Mouse (Mus musculus): Measurements from ENCODE around the gene Gm21974. TPM values are rescaled to one million over a fixed set of nuclear protein-coding genes. Genes with fewer than 3 reads are reported as not detected.

Gm21974 gene
- total RNA-seq, 1 experiment from 2014 or later, result not detected

- ATAC-seq (replicated peaks in 1 of 2; ENCODE audit: insufficient read depth in 1 of 2, low FRiP score in 2 of 2, low TSS enrichment in 1 of 2, low read depth in 1 of 2, poor library complexity in 2 of 2, severe bottlenecking in 2 of 2), result no peak
These were observed 4.5 kb downstream of the Gm21974 start, which contains the start of gene Prss53 for GRCm38 (mm10) chr7:127890798-127891197. Gene Prss53 (minus strand): TSS chr7:127890970.

GRCm38 (mm10) chr7:127888821-127889220 lies 6.4 kb downstream of the Gm21974 start:
- ATAC-seq (replicated peaks in 1 of 2; ENCODE audit: insufficient read depth in 1 of 2, low FRiP score in 2 of 2, low TSS enrichment in 1 of 2, low read depth in 1 of 2, poor library complexity in 2 of 2, severe bottlenecking in 2 of 2), result 0 out of 4 replicates have a peak, but pooled peaks of 1 of the 2 experiments have one; percentile 18

- no peak for ATAC-seq (replicated peaks in 1 of 2; ENCODE audit: insufficient read depth in 1 of 2, low FRiP score in 2 of 2, low TSS enrichment in 1 of 2, low read depth in 1 of 2, poor library complexity in 2 of 2, severe bottlenecking in 2 of 2)
These were observed 7.5 kb downstream of the Gm21974 start for GRCm38 (mm10) chr7:127887781-127888180.

- no peak for ATAC-seq (replicated peaks in 1 of 2; ENCODE audit: insufficient read depth in 1 of 2, low FRiP score in 2 of 2, low TSS enrichment in 1 of 2, low read depth in 1 of 2, poor library complexity in 2 of 2, severe bottlenecking in 2 of 2)
These were observed 8.1 kb downstream of the Gm21974 start for GRCm38 (mm10) chr7:127887191-127887590.

GRCm38 (mm10) chr7:127886551-127886950 lies 8.7 kb downstream of the Gm21974 start:
- ATAC-seq (replicated peaks in 1 of 2; ENCODE audit: insufficient read depth in 1 of 2, low FRiP score in 2 of 2, low TSS enrichment in 1 of 2, low read depth in 1 of 2, poor library complexity in 2 of 2, severe bottlenecking in 2 of 2), result no peak

- ATAC-seq (replicated peaks in 1 of 2; ENCODE audit: insufficient read depth in 1 of 2, low FRiP score in 2 of 2, low TSS enrichment in 1 of 2, low read depth in 1 of 2, poor library complexity in 2 of 2, severe bottlenecking in 2 of 2), result no peak
These were observed 9.3 kb downstream of the Gm21974 start for GRCm38 (mm10) chr7:127885951-127886350.

- ATAC-seq (replicated peaks in 1 of 2; ENCODE audit: insufficient read depth in 1 of 2, low FRiP score in 2 of 2, low TSS enrichment in 1 of 2, low read depth in 1 of 2, poor library complexity in 2 of 2, severe bottlenecking in 2 of 2), result no peak
These were observed 14.8 kb downstream of the Gm21974 start for GRCm38 (mm10) chr7:127880431-127880830.

DNA sequence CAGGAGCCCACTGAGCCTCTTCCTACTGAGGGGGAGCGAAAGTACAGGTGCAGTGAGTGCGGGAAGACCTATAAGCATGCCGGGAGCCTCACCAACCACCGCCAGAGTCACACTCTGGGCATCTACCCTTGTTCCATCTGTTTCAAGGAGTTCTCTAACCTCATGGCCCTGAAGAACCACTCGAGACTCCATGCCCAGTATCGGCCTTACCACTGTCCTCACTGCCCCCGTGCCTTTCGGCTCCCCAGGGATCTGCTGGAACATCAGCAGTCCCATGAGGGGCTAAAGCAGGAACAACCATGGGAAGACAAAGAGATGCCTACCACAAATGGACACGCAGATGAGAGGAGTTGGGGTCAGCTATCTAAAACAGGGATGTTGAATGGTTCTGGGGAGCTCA lies 16.0 kb downstream of the Gm21974 start:
- no peak for ATAC-seq (replicated peaks in 1 of 2; ENCODE audit: insufficient read depth in 1 of 2, low FRiP score in 2 of 2, low TSS enrichment in 1 of 2, low read depth in 1 of 2, poor library complexity in 2 of 2, severe bottlenecking in 2 of 2)

- peak; percentile 35 to 65 for ATAC-seq (replicated peaks in 1 of 2; ENCODE audit: insufficient read depth in 1 of 2, low FRiP score in 2 of 2, low TSS enrichment in 1 of 2, low read depth in 1 of 2, poor library complexity in 2 of 2, severe bottlenecking in 2 of 2)
These were observed 18.5 kb downstream of the Gm21974 start, which contains the start of gene Zfp668 for GRCm38 (mm10) chr7:127876467-127877348. Gene Zfp668 (minus strand): TSS chr7:127876828.

DNA sequence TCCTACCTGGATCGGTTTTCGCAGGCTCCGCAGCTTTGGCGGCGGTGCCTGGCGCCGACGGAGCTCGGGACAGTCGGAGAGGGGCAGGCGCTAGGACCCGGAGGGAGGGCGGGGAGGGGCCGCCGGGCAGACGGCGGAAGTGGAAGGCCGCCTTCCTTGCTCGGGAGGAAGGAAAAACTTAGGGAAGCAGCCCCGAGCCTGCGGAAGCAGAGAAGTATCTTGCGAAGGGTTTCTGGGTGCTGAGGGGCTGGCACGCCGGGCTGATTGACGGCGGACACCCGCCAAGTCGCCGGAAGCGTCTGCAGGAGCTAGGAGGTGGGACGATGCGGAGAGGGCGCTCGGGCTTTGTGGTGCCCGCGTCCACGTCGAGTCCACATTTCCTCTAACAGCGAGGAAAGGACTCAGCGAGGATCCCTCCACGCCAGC lies 19.2 kb downstream of the Gm21974 start, which contains the start of gene Zfp646:
Gene Zfp646 (plus strand): TSS at position 181 of the 426 bp plus-strand sequence.
- ATAC-seq (replicated peaks in 1 of 2; ENCODE audit: insufficient read depth in 1 of 2, low FRiP score in 2 of 2, low TSS enrichment in 1 of 2, low read depth in 1 of 2, poor library complexity in 2 of 2, severe bottlenecking in 2 of 2), result peak; percentile 28 to 69

DNA sequence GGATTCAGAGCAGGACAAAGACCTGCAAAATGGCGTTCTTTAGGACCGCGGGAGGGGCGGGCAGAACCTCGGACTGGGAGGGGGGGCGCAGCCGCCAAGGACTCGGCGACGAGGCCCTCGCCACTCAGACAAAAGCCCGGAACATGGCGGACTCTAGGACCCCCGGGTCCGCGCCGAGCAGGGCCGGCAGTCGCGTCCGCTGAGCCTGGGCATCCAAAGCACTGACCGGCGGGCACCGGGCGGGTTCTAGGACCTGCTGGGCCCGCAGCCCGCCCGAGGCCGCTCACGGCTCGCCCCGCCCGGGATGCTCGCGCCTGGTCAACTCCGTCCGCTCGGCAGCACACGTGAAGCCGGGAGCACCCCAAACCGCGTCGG lies 19.6 kb downstream of the Gm21974 start:
- peak; percentile 60 to 66 for ATAC-seq (replicated peaks in 1 of 2; ENCODE audit: insufficient read depth in 1 of 2, low FRiP score in 2 of 2, low TSS enrichment in 1 of 2, low read depth in 1 of 2, poor library complexity in 2 of 2, severe bottlenecking in 2 of 2)

DNA sequence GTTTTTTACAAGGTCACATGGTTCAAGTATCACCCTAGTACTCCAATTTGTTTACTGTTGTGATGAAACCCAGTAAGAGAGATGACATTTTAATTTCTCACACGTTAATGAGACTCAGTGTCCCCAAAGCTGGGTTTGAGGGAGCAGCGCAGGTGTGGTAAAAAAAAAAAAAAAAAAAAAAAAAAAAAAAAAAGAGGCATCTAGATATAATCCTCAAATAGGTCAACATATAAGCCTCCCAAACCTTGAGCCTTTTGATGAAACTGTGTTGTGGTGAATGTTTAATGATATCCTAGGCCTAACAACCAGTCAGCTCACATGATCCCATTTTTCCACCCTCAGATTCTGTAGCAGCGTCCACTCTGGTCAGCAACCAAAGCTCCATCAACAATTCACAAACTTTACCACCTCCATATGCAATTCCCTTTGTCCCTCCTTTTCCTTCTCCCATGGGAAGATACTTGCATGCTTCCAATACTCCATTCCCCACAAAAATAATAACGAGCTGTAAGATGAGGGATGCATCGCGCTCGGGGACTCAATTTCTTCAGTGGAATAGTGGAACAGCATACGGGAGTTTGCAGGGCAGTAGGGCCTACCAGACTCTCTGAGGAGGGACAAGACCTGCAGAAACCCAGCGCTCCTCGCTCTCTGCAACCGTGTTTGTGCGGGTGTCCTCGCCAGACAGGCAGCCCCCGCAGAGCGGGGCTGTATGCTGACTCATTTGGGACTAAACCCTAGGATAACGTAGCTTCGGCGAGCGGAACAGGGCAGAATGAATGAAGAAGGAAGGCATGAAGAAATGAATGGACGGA lies 20.2 kb downstream of the Gm21974 start:
- peak in 1 of 2 experiments; percentile 22; a peak in 1 of 4 replicates for ATAC-seq (replicated peaks in 1 of 2; ENCODE audit: insufficient read depth in 1 of 2, low FRiP score in 2 of 2, low TSS enrichment in 1 of 2, low read depth in 1 of 2, poor library complexity in 2 of 2, severe bottlenecking in 2 of 2)

DNA sequence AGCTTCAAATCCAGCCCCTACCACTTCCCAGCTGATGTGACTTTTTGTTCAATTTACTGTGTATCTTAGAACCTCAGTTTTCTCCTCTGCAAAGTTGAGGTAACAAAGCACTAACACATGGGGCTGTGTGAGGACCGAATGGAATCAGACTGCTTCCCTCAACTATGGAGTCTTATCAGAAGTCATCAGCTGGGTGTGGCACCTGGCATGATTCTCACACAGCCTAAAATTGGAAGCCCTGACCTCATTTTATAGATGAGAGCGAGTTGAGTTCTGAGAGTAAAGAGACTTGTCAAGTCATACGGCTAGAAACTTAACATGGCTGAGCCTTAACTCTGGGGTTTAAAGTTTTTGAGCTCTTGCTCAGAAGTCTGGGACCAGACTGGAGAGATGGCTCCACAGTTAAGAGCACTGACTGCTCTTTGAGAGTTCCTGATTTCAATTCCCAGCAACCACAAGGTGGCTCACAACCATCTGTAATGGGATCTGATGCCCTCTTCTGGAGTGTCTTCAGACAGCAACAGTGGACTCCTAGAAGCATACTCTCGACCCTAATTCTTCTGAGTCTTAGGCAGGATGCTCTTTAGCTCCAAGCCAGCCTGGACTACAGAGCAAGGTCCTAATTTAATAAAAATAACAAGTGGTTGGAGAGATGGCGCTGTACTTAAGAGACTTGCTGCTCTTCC lies 25.0 kb downstream of the Gm21974 start:
- ATAC-seq (replicated peaks in 1 of 2; ENCODE audit: insufficient read depth in 1 of 2, low FRiP score in 2 of 2, low TSS enrichment in 1 of 2, low read depth in 1 of 2, poor library complexity in 2 of 2, severe bottlenecking in 2 of 2), result no peak

- ATAC-seq (replicated peaks in 1 of 2; ENCODE audit: insufficient read depth in 1 of 2, low FRiP score in 2 of 2, low TSS enrichment in 1 of 2, low read depth in 1 of 2, poor library complexity in 2 of 2, severe bottlenecking in 2 of 2), result no peak
These were observed 26.0 kb downstream of the Gm21974 start for GRCm38 (mm10) chr7:127869149-127869810.

DNA sequence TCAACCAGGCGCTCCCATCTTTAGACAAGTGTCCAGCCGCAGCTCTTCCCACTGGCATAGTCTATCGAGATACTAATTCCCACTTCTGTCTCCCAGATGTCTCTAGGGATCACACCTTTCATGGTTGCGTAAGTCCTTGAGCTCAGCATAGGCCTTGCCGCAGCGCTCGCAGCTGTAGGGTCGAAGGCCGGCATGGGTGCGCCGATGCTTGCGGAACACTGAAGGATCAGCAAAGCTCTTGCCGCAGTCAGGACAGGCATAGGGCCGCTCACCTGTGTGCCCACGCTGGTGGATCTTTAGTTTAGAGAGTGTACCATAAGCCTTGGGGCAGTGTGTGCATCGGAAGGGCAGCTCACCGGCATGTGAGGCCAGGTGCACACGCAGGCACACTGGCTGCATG lies 27.6 kb downstream of the Gm21974 start:
- ATAC-seq (replicated peaks in 1 of 2; ENCODE audit: insufficient read depth in 1 of 2, low FRiP score in 2 of 2, low TSS enrichment in 1 of 2, low read depth in 1 of 2, poor library complexity in 2 of 2, severe bottlenecking in 2 of 2), result no peak; a peak in 1 of 4 replicates

- no peak for ATAC-seq (replicated peaks in 1 of 2; ENCODE audit: insufficient read depth in 1 of 2, low FRiP score in 2 of 2, low TSS enrichment in 1 of 2, low read depth in 1 of 2, poor library complexity in 2 of 2, severe bottlenecking in 2 of 2)
These were observed 28.8 kb downstream of the Gm21974 start for GRCm38 (mm10) chr7:127866434-127866833.

DNA sequence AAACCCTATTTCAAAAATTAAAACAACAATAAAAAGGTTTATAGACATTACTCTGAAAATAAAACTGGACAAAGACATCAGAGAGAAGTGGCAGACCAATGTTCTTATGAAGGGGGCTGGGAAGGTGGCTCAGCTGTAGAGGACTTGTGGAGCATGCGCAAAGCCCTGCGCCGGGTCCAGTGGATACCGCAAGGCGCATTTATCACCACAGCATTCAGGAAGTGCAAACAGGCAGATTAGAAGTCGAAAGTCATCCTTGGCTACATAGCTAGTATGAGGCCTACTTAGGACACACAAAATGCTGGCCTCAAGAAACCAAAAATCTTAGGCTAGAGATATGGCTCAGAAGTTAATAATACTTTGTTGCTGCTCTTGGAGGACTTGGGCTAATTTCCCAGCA lies 37.0 kb downstream of the Gm21974 start:
- 0 out of 4 replicates have a peak, but pooled peaks of 1 of the 2 experiments have one; percentile 25 for ATAC-seq (replicated peaks in 1 of 2; ENCODE audit: insufficient read depth in 1 of 2, low FRiP score in 2 of 2, low TSS enrichment in 1 of 2, low read depth in 1 of 2, poor library complexity in 2 of 2, severe bottlenecking in 2 of 2)
